Mouse (Mus musculus) small intestine, adult 2 months (tissue): ENCODE measurements at regions not wholly inside any gene's neighbourhood (a gene's known extent, or its start where the extent isn't known, plus 50 kb on each side); places are given as distances from the start of the nearest gene placed in this dataset.
"Not testable (repeated sequence)": the region's sequence is repeated elsewhere in the genome, so short reads cannot be mapped to it uniquely, and the experiment has no call there.

Source experiments
- CTCF ChIP-seq: fragments of 200-500 bp; IDR thresholded peaks from 2 replicates; pipeline ENCODE4 v1.5.1; 2012; ENCODE audit warnings: low read depth, mild to moderate bottlenecking, control low read depth, inconsistent platforms, low read length, moderate library complexity, mixed read lengths; ENCODE audit not compliant: insufficient replicate concordance, insufficient read length; ENCODE audit errors: extremely low read depth
- POLR2A ChIP-seq: fragments of 200-500 bp; IDR thresholded peaks from 2 replicates; pipeline ENCODE4 v1.6.1; 2012; ENCODE audit warnings: low read depth, mild to moderate bottlenecking, control low read depth, inconsistent platforms, low read length, moderate library complexity

DNA sequence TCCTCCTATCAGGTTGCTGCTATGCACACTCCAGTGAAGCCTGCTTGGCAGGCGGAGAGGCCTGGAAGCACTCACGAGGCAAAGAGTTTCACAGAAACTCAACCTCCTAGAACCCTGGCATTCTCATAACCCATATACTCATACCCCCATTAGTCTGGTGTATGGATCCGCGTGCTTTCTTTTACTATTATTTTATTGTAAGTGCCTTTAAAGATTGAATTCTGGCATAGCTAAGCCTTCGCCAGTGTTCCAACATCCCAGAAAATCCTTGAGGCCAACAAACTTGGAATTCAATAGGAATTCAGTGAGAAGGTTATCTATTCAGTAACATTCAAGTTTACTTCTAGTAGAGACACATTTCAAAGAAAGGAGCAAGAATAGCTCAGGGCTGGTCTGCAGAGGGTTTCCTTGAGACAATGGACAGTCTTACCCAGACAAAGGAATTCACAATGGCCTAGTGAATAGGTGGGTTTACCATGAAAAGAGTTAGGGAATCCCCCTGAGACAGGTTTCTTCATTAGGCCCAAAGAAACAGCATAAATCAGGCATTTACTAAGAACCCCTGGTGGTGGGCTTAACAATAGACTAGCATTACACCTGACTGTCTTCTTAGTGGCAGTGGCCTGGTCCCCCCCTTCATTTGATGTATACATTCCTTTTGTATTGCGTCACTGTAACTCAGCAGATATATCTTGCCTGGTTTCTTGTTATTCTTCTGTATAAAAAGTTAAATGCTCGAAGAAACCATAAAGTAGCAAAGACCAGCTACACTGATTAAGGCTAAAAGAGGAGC is 80.8 kb upstream of the Gm15446 start:
- not testable (repeated sequence) for TF ChIP-seq CTCF, POLR2A
